Mouse (Mus musculus): ENCODE results near the gene Klkb1. TPM values are rescaled to one million over a fixed set of nuclear protein-coding genes. Genes with fewer than 3 reads are reported as not detected.
"Not testable (repeated sequence)": the region's sequence is repeated elsewhere in the genome, so short reads cannot be mapped to it uniquely, and the experiment has no call there.

Gene Klkb1
- not detected for total RNA-seq (2021)
- long read RNA-seq, experiment 1, result 0 reads
- long read RNA-seq, experiment 2, result 0 reads

- H3K27ac ChIP-seq, result no peak within 1 kb of the TSS
- DNase-seq (ENCODE audit: extremely low spot score in 1 of 2, low spot score in 2 of 2), result no peak
- no peak within 1 kb of the TSS for H3K4me3 ChIP-seq
- intact Hi-C loops (cut with DNase I), result no loop called here
- no peak for TF ChIP-seq CTCF (IDR thresholded peaks at IDR 0.05)
Measured at GRCm38 (mm10) chr8:45294687-45295086, at the start of gene Klkb1. Gene Klkb1 (minus strand): TSS chr8:45294859.

- intact Hi-C loops (cut with DNase I), result no loop called here
- TF ChIP-seq CTCF (IDR thresholded peaks at IDR 0.05), result no peak
- no peak overlapping the region for H3K27ac ChIP-seq
- no peak for DNase-seq (ENCODE audit: extremely low spot score in 1 of 2, low spot score in 2 of 2)
- no peak overlapping the region for H3K4me3 ChIP-seq
Measured at GRCm38 (mm10) chr8:45344298-45344697, 49.6 kb upstream of the Klkb1 start.

- no peak for TF ChIP-seq CTCF (IDR thresholded peaks at IDR 0.05)
- Histone ChIP-seq H3K4me3 (no peak overlapping the region), H3K27ac (no peak overlapping the region)
- intact Hi-C loops (cut with DNase I), result no loop called here
- no peak for DNase-seq (ENCODE audit: extremely low spot score in 1 of 2, low spot score in 2 of 2)
Measured at GRCm38 (mm10) chr8:45341630-45342628, 47.3 kb upstream of the Klkb1 start.

GRCm38 (mm10) chr8:45333493-45333892 lies 38.8 kb upstream of the Klkb1 start:
- Histone ChIP-seq H3K27ac (peak overlapping the region; percentile 21), H3K4me3 (peak overlapping the region; percentile 76)
- intact Hi-C loops (cut with DNase I), result no loop called here

GRCm38 (mm10) chr8:45332685-45333409 lies 38.2 kb upstream of the Klkb1 start, which contains the start of gene Cyp4v3:
Gene Cyp4v3 (minus strand): TSS chr8:45333216.
- peak; percentile 41 to 45 for DNase-seq (ENCODE audit: extremely low spot score in 1 of 2, low spot score in 2 of 2)
- intact Hi-C loops (cut with DNase I), result no loop called here
- H3K27ac ChIP-seq, result peak within 1 kb of the TSS; percentile 36
- H3K4me3 ChIP-seq, result peak within 1 kb of the TSS; percentile 76
- TF ChIP-seq CTCF (IDR thresholded peaks at IDR 0.05), result no peak

More at GRCm38 (mm10) chr8:45333493-45333892, 38.8 kb upstream of the Klkb1 start:
- no peak for DNase-seq (ENCODE audit: extremely low spot score in 1 of 2, low spot score in 2 of 2)
- no peak for TF ChIP-seq CTCF (IDR thresholded peaks at IDR 0.05)

GRCm38 (mm10) chr8:45330856-45331255 lies 36.2 kb upstream of the Klkb1 start:
- H3K27ac ChIP-seq, result no peak overlapping the region
- intact Hi-C loops (cut with DNase I), result no loop called here
- no peak overlapping the region for H3K4me3 ChIP-seq
- no peak for DNase-seq (ENCODE audit: extremely low spot score in 1 of 2, low spot score in 2 of 2)
- TF ChIP-seq CTCF (IDR thresholded peaks at IDR 0.05), result no peak

GRCm38 (mm10) chr8:45329206-45329980 lies 34.7 kb upstream of the Klkb1 start:
- intact Hi-C loops (cut with DNase I), result no loop called here
- no peak overlapping the region for H3K27ac ChIP-seq
- TF ChIP-seq CTCF (IDR thresholded peaks at IDR 0.05), result no peak
- no peak overlapping the region for H3K4me3 ChIP-seq
- DNase-seq (ENCODE audit: extremely low spot score in 1 of 2, low spot score in 2 of 2), result no peak

GRCm38 (mm10) chr8:45327076-45327475 lies 32.4 kb upstream of the Klkb1 start:
- intact Hi-C loops (cut with DNase I); H3K4me3 ChIP-seq; DNase-seq (ENCODE audit: extremely low spot score in 1 of 2, low spot score in 2 of 2); H3K27ac ChIP-seq: not testable (repeated sequence)

GRCm38 (mm10) chr8:45324151-45324550 lies 29.5 kb upstream of the Klkb1 start:
- DNase-seq (ENCODE audit: extremely low spot score in 1 of 2, low spot score in 2 of 2), result no peak
- intact Hi-C loops (cut with DNase I), result no loop called here
- no peak overlapping the region for H3K27ac ChIP-seq

GRCm38 (mm10) chr8:45321365-45321764 lies 26.7 kb upstream of the Klkb1 start:
- no peak overlapping the region for H3K4me3 ChIP-seq
- TF ChIP-seq CTCF (IDR thresholded peaks at IDR 0.05), result no peak
- no peak for DNase-seq (ENCODE audit: extremely low spot score in 1 of 2, low spot score in 2 of 2)
- no peak overlapping the region for H3K27ac ChIP-seq
- intact Hi-C loops (cut with DNase I), result no loop called here

More at GRCm38 (mm10) chr8:45324151-45324550, 29.5 kb upstream of the Klkb1 start:
- H3K4me3 ChIP-seq, result no peak overlapping the region
- TF ChIP-seq CTCF (IDR thresholded peaks at IDR 0.05), result no peak

- no peak overlapping the region for H3K27ac ChIP-seq
- DNase-seq (ENCODE audit: extremely low spot score in 1 of 2, low spot score in 2 of 2), result no peak
- TF ChIP-seq CTCF (IDR thresholded peaks at IDR 0.05), result no peak
- intact Hi-C loops (cut with DNase I), result no loop called here
- H3K4me3 ChIP-seq, result no peak overlapping the region
Measured at GRCm38 (mm10) chr8:45320930-45321329, 26.3 kb upstream of the Klkb1 start.

Data from left cerebral cortex, adult 2 months (tissue).